Mouse (Mus musculus) adrenal gland (tissue): ENCODE data around the gene Mdm2.

Source experiments
- intact Hi-C: fragments of 180-260 bp; cut with DNase I; formaldehyde crosslinking; loops from one replicate; pipeline ENCODE4 v1.15.1; 2025

Mdm2 gene

GRCm38 (mm10) chr10:117646482-117647157 is 63.9 kb downstream of the Mdm2 start:
- intact Hi-C loops = no loop called here

GRCm38 (mm10) chr10:117645487-117645964 is 65.0 kb downstream of the Mdm2 start:
- intact Hi-C loops = no loop called here

- intact Hi-C loops = no loop called here
Measured at GRCm38 (mm10) chr10:117644828-117645227, 65.7 kb downstream of the Mdm2 start.

- intact Hi-C loops = no loop called here
Measured at GRCm38 (mm10) chr10:117644429-117644748, 66.2 kb downstream of the Mdm2 start.

GRCm38 (mm10) chr10:117643711-117644428 is 66.7 kb downstream of the Mdm2 start:
- intact Hi-C loops = no loop called here

GRCm38 (mm10) chr10:117643302-117643701 is 67.3 kb downstream of the Mdm2 start:
- intact Hi-C loops = no loop called here

- intact Hi-C loops = no loop called here
Measured at GRCm38 (mm10) chr10:117642491-117643262, 67.9 kb downstream of the Mdm2 start.

GRCm38 (mm10) chr10:117642201-117642450 is 68.4 kb downstream of the Mdm2 start:
- intact Hi-C loops = no loop called here

- intact Hi-C loops = no loop called here
Measured at GRCm38 (mm10) chr10:117641400-117642200, 69.0 kb downstream of the Mdm2 start.

GRCm38 (mm10) chr10:117640595-117641078 is 69.9 kb downstream of the Mdm2 start:
- intact Hi-C loops = no loop called here

GRCm38 (mm10) chr10:117639899-117640594 is 70.5 kb downstream of the Mdm2 start:
- intact Hi-C loops = no loop called here

GRCm38 (mm10) chr10:117639221-117639599 is 71.3 kb downstream of the Mdm2 start:
- intact Hi-C loops = no loop called here
